Mouse (Mus musculus): ENCODE measurements at regions not wholly inside any gene's neighbourhood (a gene's known extent, or its start where the extent isn't known, plus 50 kb on each side); places are given as distances from the start of the nearest gene placed in this dataset.
A peak's percentile ranks its signal among the peaks of the same experiment; 100 is the strongest.
"Not testable (repeated sequence)": the region's sequence is repeated elsewhere in the genome, so short reads cannot be mapped to it uniquely, and the experiment has no call there.

GRCm38 (mm10) chr4:23341240-23341639 lies 853.1 kb upstream of the Pou3f2 start:
- no peak for DNase-seq

GRCm38 (mm10) chr4:23338481-23338880 lies 850.3 kb upstream of the Pou3f2 start:
- DNase-seq, result no peak

- no peak for DNase-seq
Measured at GRCm38 (mm10) chr4:23300617-23301016, 812.5 kb upstream of the Pou3f2 start.

DNA sequence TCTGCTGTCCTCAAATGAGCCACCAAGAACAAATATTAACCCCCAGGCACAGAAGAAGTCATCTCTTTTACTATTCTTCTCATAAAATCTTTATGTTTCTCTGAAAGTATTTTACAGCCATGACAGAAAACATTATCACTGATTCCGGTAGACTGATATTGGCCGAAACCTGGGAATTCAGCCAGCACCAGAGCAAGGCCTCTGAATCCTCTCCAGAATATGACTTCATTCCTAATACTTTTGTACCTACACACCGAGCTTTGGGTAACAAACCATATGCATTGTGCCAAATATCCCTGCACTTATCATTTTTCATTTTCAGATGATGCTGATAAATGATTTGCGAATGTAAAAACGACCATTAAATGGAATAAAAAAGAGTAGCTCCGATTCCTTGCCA lies 791.9 kb upstream of the Pou3f2 start:
- DNase-seq, result peak; percentile 6 to 20

DNA sequence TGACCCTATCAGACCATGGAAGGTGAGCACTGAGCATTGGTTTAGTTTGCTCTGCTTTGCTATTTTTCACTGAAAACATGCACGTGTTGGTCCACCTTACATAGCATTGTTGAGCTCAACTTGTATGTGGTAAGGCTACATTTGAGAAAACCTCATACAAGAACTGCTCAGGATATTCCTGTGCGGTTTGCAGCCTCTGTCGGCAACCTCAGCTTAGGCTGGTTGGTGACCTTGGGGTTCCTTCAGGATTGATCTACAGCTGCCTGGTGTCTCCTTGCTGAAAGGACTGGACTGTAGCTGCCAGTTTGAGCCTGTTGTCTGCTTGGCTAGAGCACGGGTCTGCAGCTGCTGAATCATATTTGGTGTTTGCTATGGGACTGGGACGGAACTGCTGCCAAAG lies 787.0 kb upstream of the Pou3f2 start:
- no peak for DNase-seq

- no peak for DNase-seq
Measured at GRCm38 (mm10) chr4:23271947-23272346, 783.8 kb upstream of the Pou3f2 start.

DNA sequence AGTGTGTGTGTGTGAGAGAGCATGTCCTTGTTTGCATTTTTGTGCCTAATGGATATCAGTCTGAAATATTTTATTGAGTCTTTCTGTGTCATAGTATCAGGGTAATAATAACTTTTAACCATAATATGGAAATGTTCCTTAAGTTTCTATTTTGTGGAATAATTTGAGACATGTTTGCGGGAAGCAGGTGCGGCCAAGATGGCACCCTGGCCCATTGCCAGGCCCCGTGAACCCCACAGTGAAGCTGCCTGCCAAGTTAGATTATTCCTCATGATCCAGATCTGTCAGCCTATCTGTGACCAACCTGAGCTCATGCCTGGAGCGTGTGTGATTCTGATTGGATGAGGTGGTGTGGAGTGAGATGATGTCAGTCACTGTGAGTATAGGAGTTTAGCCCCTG lies 772.2 kb upstream of the Pou3f2 start:
- DNase-seq, result peak in 1 of 2 experiments; percentile 39

DNA sequence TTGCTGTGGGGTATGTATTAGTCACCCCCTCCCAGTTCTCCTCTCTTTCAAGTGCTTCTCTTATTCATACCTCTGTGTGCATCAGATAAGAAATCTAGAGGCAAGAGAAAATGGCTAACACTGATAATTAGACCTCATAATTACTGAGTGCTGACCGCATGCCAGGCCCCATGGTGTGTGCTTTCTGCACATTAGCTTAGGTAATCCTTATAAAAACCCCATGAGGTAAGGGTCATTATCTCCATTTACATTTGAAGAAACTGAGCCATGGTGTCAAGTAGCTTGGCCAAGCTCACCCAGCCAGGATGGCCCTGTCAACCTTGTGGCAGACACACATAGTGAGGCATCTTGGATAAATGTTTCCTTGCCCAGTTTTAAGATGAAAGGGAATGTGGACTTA lies 746.8 kb upstream of the Pou3f2 start:
- DNase-seq, result no peak

GRCm38 (mm10) chr4:23194756-23195155 lies 706.6 kb upstream of the Pou3f2 start:
- not testable (repeated sequence) for DNase-seq

DNA sequence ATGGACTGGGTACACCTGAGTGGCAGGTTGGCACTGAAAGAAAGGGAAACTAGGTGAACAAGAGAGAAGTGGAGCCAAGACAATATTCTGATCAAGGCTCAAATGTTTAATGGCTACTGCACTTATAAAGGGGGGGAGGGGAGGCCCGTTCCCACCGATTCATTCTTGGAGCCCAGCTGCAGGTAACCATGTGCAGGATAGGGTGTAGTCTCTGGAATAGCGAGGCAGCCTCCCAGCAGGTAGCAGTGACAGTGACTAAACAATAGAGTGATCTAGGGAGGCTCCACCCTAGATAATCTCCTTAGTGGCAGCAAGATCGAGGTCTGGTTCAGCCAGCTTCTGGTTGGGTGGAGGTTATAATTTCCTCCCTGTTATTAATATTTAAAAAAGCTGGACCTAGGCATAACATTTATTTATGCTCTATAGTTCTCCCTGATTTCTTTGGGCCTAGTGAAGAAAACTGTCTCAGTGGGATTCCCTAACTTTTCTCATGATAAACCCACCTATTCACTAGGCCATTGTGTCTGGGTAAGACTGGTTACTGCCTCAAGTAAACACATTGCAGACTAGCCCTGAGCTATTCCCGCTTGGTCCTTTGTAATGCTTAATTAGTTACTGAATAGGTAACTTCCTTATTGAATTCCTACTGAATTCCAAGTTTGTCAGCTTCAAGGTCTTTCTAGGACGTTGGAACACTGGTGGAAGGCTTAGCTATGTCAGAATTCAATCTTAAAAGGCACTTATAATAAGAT lies 705.4 kb upstream of the Pou3f2 start:
- DNase-seq, result no peak

DNA sequence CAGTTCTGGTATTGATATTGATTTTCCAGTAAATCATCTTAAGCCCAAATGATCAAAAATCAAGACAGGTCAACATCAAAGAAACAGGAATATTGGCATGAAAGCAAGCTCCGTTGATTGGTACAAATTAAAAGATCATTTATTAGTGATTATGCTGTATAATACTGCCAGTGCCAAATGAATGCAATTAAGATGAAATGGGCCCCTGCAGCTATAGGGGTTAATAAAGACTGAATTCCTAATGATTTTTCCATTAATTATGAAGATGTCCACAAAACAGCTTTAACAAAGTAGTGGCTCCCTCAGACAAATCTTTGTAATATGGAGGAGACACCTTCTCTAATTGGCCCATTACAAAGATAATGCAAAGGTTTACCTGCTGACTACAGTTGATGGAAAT lies 685.6 kb upstream of the Pou3f2 start:
- no peak for DNase-seq

- no peak for DNase-seq
Measured at GRCm38 (mm10) chr4:23173330-23173729, 685.2 kb upstream of the Pou3f2 start.

DNA sequence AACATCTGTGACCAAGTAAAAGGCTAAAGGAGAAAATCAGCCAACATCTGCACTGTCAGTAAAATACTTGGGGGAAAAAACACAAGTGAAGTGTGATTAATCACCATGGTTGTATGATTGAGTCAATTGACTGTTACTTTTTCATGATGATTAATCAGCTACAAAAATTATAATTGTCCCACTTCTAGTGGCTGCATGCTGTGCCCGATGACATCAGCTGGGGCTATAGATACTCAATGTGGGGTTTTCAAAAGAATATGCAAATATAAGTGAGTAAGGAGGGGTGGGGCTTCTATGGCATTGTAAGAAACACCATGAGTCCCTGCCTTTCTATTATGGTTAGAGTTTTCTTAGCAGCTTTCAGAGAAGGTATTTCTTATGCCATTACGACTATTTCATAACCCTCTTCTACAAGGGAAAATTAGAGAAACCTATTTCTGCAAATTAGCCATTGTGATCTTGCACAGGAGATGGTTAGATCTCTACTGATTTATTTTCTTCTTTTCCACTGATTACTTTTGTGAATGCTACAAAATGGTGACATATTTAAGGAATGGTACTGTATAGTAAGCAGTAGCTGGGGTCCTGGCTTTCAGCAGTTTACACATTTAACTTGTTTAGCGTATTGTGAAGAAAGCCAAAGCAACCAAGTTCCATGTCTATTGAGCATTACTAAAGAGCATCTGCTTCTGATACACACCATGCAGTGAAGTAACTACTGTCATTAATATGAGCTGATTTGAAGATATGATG lies 660.1 kb upstream of the Pou3f2 start:
- no peak for DNase-seq

DNA sequence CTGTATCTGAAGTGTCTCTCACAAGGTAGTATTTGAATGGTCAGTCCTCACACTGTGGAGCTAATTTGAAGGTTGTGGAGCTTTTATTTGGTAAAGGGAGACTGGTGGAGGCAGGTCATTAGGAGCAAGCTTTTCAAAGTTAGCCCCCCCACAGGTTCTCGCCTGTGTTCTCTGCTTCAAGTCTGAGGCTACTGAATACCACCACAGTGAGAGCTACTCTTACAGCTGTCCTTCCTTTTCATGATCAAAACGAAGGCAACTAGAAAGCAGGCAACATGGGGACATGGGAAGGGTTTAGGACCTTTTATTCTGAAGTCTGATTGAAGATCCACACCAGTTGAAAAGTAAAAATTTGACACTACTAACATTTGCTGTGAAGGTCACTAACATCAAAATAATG lies 645.2 kb upstream of the Pou3f2 start:
- no peak for DNase-seq

DNA sequence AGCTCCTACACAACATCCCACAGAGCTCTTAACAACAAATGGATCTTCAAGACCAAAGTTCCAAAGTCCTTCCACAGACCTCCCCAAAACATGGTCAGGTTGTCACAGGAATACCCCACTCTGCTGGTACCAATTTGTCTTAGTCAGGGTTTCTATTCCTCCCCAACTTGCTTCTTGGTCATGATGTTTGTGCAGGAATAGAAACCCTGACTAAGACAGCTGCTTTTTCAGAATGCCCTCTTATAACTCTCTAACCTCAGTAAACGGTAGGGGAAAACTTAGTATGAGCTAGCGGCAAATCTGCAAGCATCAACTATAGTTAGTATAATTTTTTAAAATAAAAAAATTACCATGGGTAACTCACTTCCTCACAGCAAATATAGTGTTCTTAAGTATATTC lies 613.3 kb upstream of the Pou3f2 start:
- not testable (repeated sequence) for DNase-seq

DNA sequence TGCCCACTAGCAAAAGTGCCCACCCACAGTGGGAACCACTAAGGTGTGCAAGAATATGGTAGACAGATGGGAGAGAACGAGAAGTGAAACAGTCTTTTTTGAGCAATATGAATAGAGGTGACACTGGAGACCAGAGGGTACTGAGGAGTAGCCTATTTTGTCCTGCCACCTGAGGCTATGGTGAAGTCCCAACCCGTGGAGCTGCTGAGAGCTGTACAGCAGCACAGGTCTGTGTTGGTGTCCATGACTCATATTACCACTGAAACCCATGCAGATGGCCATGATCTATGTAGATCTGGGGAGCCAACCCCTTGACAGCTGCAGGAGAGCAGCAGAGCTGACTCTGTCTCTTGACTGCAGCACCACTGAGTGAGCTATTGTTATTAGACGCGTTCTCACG lies 591.4 kb upstream of the Pou3f2 start:
- no peak for DNase-seq

DNA sequence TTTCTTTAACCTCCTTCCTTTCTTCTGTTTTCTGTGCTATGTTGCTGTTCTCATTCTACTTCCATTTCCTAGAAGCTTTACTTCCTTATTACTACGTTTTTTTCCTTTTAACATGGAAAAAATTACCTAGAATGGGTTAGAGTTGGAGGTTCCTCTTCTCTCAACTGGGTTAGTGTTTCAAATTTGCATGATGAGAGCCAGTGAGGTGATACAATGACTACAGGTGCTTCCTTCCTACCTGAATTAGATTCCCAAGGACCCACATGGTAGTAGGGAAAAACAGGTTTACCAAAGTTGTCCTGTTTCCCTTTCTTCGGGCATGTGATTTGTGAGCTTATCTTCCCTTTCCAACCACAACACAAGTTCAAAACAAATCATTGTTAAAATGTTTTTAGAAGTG lies 589.4 kb upstream of the Pou3f2 start:
- no peak for DNase-seq

DNA sequence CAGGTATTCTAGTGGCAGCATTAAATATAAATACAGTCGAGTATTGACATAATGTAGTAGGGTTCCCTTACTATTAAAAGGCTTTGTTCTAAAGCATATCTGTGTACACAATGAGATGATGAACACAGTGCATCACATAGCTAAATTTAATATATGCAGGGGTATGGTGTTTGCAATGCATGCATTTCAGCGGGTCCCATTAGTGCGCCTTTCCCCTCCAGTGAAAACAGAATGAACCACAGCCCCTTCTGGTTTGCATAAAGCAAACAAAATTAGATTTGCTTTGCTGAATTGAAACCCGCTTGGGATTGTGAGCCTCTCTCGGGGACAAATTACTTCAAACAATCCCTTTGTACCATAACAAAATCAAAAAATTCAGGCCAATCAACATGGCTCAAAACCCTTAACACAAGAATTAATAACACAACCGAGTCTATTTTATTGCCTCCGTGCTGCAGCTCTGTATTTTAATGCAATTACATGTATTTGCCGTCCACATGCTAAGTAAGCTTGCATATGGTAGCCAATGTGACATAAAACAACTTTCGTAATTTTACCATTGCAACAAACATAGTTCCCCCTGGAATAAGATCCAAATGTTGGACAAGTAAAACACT lies 562.6 kb upstream of the Pou3f2 start:
- no peak for DNase-seq

DNA sequence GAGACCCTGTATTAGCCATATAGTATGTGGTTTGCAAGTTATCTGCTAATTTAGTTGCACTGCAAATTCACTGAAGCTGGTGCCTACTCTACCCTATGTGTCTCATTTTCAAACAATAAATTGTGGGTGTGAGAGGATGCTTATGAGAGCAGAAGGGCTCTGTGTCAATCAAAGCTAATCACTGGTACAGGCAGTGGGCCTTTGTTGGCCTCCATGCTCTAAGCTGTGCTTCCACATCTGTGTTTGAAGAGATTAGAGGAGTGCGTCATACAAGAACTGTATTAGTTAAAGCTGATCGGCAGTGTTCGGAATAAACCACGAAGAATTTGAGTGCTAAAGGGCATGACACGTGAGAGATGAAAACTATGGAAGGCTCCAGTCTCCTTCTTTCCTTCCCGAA lies 549.6 kb upstream of the Pou3f2 start:
- DNase-seq, result no peak

GRCm38 (mm10) chr4:23031271-23031670 lies 543.1 kb upstream of the Pou3f2 start:
- no peak for DNase-seq

DNA sequence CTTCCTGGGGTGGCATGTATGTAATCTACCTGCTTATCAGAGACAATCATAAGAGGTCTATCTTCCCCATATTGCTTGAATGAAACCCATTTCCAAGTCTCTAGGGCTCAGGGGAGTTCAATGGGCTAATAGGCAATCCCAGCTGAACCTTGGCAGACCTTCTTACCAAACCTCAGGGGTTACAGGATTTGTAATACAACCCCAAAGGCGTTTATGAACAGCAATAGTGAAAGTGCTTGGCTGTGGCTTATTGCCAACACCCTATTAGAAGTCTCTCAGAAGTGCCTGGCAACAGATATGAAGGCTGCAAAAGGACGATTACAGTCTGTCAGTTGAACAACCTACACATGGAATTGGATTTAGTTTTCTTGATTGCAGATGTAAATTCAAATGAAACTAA lies 534.0 kb upstream of the Pou3f2 start:
- DNase-seq, result no peak

- no peak for DNase-seq
Measured at GRCm38 (mm10) chr4:23010346-23010745, 522.2 kb upstream of the Pou3f2 start.

GRCm38 (mm10) chr4:23009196-23009595 lies 521.0 kb upstream of the Pou3f2 start:
- DNase-seq, result not testable (repeated sequence)

DNA sequence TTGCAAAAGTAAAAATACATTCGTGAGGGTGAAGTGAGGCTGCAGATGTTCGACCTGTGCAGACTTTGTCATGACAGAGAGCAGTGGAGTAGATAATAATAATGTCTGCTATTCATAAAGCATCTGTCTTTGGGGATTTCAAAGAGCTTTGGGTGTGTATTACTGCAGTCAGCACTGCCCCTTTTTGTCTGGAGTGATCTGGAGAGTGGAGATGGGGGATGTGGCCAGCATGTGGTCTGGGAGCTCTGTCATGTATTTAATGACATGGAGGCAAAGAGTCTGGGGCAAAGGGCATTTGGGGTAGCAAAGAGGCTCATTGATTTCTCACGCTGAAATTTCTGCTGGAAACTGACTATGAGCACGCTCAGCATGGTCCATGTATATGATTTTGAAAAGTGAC lies 510.8 kb upstream of the Pou3f2 start:
- DNase-seq, result no peak
